Mouse (Mus musculus) adrenal gland, postnatal 10 days (tissue): ENCODE results near the gene Enpp3. TPM values are rescaled to one million over a fixed set of nuclear protein-coding genes. Genes with fewer than 3 reads are reported as not detected.

ENCODE experiments used
- DNase-seq: peaks from one replicate; pipeline ENCODE4 v3.0.0; 2021; ENCODE audit warnings: mixed read lengths
- long read RNA-seq, 2 experiments: library from polyadenylated mRNA; stranded (forward); transcript quantifications; one replicate each; pipeline ENCODE4 v2.0.0; 2021
- total RNA-seq, 2 experiments: library from RNA; stranded (reverse); gene quantifications; 2 replicates each; pipeline ENCODE4 v1.2.3; 2021

Gene Enpp3
- total RNA-seq, result 10 to 100 TPM in 1 of 2 experiments, 1 to 10 TPM in 1; 9.5 to 12.0 TPM
- long read RNA-seq, experiment 1, full-length matches to known transcripts, result 5 of 5 reads
- long read RNA-seq, experiment 1, partial matches to known transcripts, result 0 of 5 reads
- long read RNA-seq, experiment 1, other reads (novel, unspliced or antisense), result 0 of 5 reads
- long read RNA-seq, experiment 2, full-length matches to known transcripts, result 3 of 5 reads
- long read RNA-seq, experiment 2, partial matches to known transcripts, result 2 of 5 reads
- long read RNA-seq, experiment 2, other reads (novel, unspliced or antisense), result 0 of 5 reads

DNA sequence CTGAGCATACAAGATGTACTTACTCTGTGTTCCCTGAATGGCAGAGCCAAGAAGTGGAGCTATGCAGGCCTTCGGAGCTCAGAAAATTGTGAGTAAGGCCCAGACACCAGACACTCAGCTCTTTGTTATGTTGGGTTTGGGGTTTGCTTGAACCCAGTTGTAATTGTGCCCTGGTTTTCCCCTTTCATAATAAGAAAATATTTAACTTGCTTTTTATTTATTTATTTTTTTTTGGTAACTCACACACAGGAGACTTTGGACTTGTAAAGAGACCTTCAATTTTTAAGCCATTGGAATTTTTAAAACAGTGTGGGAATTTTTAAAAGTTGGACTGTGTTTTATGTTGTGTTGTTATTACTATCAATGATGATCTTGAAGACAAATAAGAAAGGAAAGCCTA, at the start of gene Enpp3:
Enpp3 (minus strand) TSS at position 148 of the 400 bp plus-strand sequence.
- no peak for DNase-seq

- DNase-seq, result no peak
Measured at GRCm38 (mm10) chr10:24888343-24888742, 45.7 kb upstream of the Enpp3 start.

DNA sequence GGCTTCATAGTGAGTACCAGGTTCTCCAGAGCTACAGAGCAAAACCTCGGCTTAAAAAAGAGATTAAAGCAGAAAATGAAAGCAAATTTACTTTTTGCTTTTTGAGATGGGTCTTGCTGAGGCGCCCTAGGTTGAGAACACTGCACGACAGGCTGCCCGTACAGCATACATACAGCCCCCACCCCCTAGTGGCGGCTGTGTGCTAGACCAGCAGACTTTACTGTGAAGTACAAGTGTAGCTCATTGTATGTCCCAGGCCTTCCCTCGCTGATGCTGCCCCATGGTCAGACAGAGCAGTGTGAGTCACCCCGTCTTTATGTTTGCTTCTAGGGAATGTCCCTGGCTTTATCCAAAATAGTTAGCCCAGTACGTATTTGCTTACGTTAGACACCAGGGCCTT, 43.4 kb upstream of the Enpp3 start:
- peak; percentile 37 for DNase-seq

GRCm38 (mm10) chr10:24873624-24874023, 31.0 kb upstream of the Enpp3 start:
- no peak for DNase-seq

DNA sequence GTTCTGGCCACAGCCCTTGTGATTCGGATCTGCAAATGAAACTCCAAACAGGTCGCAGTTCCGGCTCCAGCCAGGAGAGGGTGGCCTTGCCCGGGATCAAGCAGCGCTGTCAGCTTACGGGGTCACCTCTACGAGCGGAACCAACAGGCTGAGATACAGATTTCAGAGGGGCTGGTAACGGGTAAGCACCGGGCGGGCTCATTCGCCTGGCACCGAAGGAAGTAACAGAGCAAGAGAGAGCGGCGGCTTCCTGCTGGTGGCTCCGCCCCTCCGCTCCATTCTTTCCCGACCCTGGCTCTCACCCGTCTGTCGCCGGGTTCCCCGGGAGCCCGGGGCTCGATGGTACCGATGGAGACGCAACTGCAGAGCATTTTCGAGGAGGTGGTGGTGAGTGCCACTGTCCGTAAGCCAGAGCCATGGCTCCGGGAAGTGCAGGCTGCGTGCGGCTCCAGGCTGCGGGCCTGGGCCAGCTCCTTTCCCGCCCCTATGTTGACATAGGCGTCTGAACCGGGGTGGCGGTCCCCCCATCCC, 27.2 kb upstream of the Enpp3 start, which contains the start of gene Med23:
Med23 (plus strand) TSS at position 227 of the 531 bp plus-strand sequence.
- DNase-seq, result peak; percentile 98

- no peak for DNase-seq
Measured at GRCm38 (mm10) chr10:24864434-24864833, 21.8 kb upstream of the Enpp3 start.

DNA sequence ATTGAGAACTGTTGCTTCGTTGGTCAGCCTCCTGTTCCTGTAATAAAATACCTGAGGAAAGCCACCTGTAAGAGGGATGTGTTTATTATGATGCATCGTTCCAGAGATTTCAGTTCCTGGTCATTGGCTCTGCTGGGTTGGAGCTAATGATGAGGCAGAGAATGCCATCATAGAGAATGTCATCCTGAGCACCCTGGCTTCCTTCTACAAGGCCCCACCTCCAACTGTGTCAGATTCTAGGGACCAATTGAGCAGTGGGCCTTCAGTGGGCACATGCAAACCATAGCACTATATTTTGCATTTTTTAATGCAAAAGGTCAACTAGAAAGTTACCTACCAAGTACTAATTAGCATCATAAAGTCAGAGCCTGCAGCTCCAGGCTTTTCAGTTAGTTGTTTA, 20.5 kb upstream of the Enpp3 start:
- DNase-seq, result no peak

GRCm38 (mm10) chr10:24841998-24842397, 625 bp downstream of the Enpp3 start:
- DNase-seq, result no peak

DNA sequence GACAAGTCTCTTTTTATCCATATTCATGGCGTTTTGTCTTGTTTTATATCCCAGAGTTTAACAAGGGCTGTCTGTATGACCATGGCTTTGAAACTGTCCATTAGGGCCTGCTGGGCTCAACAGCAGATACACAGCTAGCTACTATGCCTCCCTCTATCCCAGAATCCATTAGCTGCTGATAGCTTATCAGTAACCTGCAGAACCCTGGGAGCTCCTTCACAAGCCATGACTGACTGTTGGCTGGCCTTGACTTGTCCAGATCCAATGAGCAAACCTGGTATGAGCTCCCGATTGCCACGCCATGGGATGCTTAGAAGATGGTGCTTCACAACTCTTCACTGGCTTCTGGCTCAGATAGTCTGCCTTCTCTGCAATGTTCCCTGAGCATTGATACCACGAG, 1.8 kb downstream of the Enpp3 start:
- DNase-seq, result no peak

DNA sequence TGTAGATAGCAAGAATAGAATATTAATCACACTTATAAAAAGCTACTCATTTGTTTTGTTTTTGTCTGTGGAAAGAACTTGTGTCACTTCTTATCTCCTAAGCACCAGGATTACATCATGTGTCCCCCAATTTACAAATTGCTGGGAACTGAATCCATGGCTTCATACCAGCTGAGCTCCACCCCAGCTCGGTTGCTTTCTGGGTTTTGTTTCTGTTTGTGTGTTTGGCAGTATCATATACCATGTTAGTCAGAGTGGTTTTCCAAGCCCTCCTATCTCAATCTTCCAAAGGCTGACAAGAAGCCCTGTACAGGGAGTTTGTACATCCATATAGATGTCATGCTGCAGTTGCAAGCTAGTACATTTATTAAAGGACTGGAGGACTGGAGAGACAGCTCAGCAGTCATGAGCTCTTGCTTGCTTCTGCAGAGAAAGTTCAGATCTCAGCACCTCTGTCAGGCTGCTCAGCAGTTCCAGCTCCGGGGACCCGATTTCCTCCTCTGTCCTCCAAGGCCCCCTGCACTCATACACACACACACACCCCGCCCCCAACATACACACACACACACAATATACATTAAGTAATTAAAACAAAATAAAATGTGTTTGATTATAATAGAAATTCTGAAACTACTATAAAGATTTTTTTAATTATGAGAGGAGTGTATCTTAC, 6.1 kb downstream of the Enpp3 start:
- DNase-seq, result no peak

- peak; percentile 17 for DNase-seq
Measured at GRCm38 (mm10) chr10:24835702-24836342, 6.8 kb downstream of the Enpp3 start.

DNA sequence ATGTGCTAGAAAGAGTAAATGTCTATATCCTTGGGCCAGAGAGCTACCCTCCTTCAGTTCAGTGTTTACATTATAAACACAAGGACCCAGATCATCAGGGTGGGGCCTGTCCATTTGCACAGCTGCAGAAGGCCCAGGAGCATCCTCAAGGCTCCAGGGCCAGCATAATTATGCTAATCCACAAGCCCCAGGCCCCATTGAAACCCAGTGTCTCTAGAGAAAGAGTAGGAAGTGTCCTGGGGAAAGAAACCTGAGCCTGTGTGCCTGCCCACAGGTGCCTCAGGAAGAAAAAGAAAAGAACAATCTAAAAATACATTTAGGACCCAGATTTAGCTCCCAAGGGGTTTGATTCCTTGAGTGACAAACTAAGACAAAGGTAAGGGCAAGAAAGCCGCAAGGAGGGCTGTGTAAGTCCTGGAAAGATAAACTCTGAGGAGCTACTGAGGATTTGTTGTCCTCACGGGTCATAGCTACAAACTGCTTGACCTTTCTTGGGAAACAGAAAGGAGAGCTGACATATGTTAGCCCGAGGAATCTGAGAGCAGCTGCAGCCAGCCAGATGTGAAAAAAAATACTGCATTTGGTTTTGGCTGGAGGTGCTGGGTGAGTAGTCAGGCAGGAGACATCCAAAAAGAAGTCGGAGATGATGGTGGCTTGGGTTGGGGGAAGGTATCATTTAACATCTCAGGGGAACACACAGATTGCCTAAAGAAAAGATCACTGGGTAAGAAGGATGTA, 7.8 kb downstream of the Enpp3 start:
- no peak for DNase-seq

DNA sequence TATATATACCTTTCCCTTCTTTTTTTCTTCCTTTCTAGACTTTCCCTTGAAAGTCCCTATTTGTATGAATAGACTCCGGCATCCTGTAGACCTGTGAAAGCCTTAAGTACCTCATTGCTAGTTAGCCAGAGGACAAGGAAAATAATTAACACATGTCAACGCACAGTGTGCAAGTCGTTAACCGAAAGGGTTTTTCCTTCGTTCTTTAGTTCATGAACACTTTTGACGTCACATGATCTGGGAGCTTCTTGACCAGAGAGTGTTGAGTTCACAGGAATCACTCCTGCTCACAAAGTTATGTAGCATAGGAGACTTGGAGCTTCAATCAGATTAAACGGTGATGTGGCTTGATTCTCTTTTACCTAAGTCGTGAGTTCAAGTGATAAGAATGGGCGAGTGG, 10.3 kb downstream of the Enpp3 start:
- no peak for DNase-seq

GRCm38 (mm10) chr10:24831377-24832095, 11.1 kb downstream of the Enpp3 start:
- DNase-seq, result no peak

DNA sequence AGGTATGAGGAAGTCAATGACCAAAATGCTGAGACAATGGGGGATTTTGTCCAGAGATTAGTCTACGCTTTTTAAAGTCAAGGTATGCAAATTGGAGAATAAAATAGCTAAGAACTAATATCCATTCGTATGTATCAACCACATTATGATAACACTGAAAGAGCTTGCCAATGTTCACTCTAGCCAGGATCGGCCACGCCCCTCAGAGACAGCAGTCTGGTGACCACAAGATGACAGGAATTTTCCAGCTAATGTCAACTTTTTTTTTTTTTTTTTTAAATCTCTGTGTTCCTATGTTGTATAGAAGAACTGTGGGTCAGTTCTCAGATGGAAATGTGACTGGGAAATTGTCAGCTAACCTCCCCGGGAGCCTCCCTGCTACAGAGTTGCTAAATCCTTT, 12.2 kb downstream of the Enpp3 start:
- no peak for DNase-seq

DNA sequence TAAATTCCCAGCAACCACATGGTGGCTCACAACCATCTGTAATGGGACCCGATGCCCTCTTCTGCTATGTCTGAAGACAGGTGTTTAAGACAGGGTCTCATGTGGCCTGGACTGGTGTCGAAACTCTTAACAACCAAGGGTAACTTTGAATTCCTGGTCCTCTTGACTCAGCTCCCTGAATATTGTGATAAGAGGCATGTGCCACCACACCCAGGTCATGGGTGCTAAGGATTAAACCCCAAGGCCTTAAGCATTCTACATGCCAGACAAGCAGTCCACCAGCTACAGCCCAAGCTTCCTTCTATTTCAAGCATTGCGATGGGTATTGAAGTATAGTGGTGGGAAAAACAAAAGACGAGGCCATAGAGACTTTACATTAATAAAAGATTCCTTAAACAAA, 14.5 kb downstream of the Enpp3 start:
- DNase-seq, result no peak

DNA sequence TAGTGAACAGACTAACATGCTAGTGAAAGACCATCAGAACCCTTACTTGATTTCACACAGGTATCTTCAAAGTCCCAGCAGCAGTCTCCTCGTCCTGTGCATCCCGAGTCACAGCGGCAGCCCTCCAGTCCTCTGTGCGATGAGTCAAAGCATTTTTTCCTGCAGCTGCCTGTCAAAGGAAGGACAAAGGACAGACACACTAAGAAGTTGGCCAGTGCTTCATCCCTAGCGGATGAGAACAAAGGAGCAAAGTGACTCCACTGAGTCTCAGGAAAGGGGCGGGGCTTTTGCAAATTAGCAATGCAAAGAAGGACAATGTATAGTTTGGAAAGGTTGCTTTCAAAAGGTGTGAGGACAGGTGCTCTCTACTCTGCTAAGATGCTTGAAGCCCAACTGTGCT, 16.5 kb downstream of the Enpp3 start:
- DNase-seq, result peak; percentile 10

- no peak for DNase-seq
Measured at GRCm38 (mm10) chr10:24825456-24826081, 17.1 kb downstream of the Enpp3 start.

GRCm38 (mm10) chr10:24824621-24825020, 18.0 kb downstream of the Enpp3 start:
- DNase-seq, result no peak

DNA sequence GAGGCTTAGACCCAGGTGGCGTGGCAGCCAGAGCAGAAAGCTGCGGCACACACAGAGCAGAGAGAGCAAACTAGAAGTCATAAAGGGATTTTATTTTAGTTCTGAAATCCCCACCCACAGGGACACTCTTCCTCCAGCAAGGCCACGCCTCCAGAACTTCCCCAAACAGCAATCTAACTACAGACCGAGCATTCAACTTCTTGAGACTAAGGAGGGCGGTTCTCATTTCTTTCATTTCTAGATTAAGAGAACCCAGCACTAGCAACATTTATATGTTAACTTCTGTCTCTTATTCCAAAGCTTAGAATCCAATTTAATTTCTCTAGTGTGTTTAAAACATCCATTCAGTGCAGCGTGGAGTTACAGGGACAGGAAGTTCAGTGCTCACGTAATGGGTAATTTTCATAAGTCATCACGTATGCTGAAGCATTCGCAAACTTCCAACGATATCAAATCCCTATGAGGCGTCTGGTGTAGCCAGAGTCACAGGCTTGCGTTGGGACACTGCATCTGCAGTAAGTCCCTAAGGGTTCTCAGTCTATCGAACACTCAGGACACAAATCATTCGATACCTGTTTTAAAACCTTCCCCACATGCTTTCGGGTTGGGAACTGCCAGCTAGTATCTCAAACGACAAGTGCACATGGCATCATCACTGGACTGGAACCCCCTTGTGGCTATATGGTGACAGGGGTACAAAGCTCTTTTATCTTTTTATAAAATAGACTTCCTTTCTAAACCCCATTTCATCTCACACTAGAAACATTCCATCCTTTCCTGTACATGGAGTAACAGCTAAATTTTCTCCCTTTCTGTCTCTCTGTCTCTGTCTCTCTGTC, 18.7 kb downstream of the Enpp3 start:
- no peak for DNase-seq
